Mouse (Mus musculus) spleen, postnatal 14 days (tissue): Measurements from ENCODE around the gene Hist1h1t.
A peak's percentile ranks its signal among the peaks of the same experiment; 100 is the strongest.
"Not testable (repeated sequence)": the region's sequence is repeated elsewhere in the genome, so short reads cannot be mapped to it uniquely, and the experiment has no call there.

ENCODE experiments used
- DNase-seq, 2 experiments: peaks; one replicate each; pipeline ENCODE4 v3.0.0; 2021 to 2022; ENCODE audit warnings: low spot score in 2 of 2

The Hist1h1t gene

GRCm38 (mm10) chr13:23699767-23700166 lies 4.2 kb downstream of the Hist1h1t start:
- no peak for DNase-seq

- DNase-seq, result peak; percentile 47 to 66
These were observed 5.3 kb downstream of the Hist1h1t start for GRCm38 (mm10) chr13:23700786-23701520.

- DNase-seq, result no peak
These were observed 6.6 kb downstream of the Hist1h1t start for GRCm38 (mm10) chr13:23702220-23702619.

GRCm38 (mm10) chr13:23702801-23703200 lies 7.2 kb downstream of the Hist1h1t start:
- not testable (repeated sequence) for DNase-seq

GRCm38 (mm10) chr13:23705751-23706356 lies 10.2 kb downstream of the Hist1h1t start:
- DNase-seq, result no peak

GRCm38 (mm10) chr13:23706771-23707170 lies 11.2 kb downstream of the Hist1h1t start:
- no peak for DNase-seq

- no peak for DNase-seq
These were observed 12.4 kb downstream of the Hist1h1t start for GRCm38 (mm10) chr13:23708041-23708440.

- DNase-seq, result no peak
These were observed 13.0 kb downstream of the Hist1h1t start for GRCm38 (mm10) chr13:23708654-23709053.

- no peak for DNase-seq
These were observed 14.2 kb downstream of the Hist1h1t start for GRCm38 (mm10) chr13:23709714-23710373.

- peak in 1 of 2 experiments; percentile 35 for DNase-seq
These were observed 14.9 kb downstream of the Hist1h1t start, which contains the start of gene Hfe for GRCm38 (mm10) chr13:23710374-23711089. TSS of gene Hfe (minus strand) at chr13:23710854.

- DNase-seq, result no peak
These were observed 20.8 kb downstream of the Hist1h1t start for GRCm38 (mm10) chr13:23716261-23717042.

GRCm38 (mm10) chr13:23717176-23717575 lies 21.6 kb downstream of the Hist1h1t start:
- no peak for DNase-seq

- not testable (repeated sequence) for DNase-seq
These were observed 22.1 kb downstream of the Hist1h1t start for GRCm38 (mm10) chr13:23717593-23718245.

- no peak for DNase-seq
These were observed 28.6 kb downstream of the Hist1h1t start for GRCm38 (mm10) chr13:23724239-23724638.

GRCm38 (mm10) chr13:23725213-23725612 lies 29.6 kb downstream of the Hist1h1t start:
- DNase-seq, result no peak

GRCm38 (mm10) chr13:23728472-23729191 lies 33.0 kb downstream of the Hist1h1t start:
- no peak for DNase-seq

GRCm38 (mm10) chr13:23729192-23729525 lies 33.5 kb downstream of the Hist1h1t start:
- no peak for DNase-seq

- no peak for DNase-seq
These were observed 34.1 kb downstream of the Hist1h1t start for GRCm38 (mm10) chr13:23729706-23730105.

GRCm38 (mm10) chr13:23730479-23730878 lies 34.9 kb downstream of the Hist1h1t start:
- DNase-seq, result no peak

GRCm38 (mm10) chr13:23732156-23732804 lies 36.7 kb downstream of the Hist1h1t start:
- DNase-seq, result no peak
